Mouse (Mus musculus) stomach, postnatal 0 days (tissue): Measurements from ENCODE around the gene Phlda2.

ENCODE experiments used
- CTCF ChIP-seq: IDR thresholded peaks from 2 replicates; pipeline ENCODE4 v1.5.1; 2016; ENCODE audit warnings: antibody characterized with exemption, low read depth, mild to moderate bottlenecking, moderate library complexity
- EP300 ChIP-seq: optimal IDR thresholded peaks from 2 replicates; pipeline ENCODE3; 2016; ENCODE audit warnings: antibody characterized with exemption

DNA sequence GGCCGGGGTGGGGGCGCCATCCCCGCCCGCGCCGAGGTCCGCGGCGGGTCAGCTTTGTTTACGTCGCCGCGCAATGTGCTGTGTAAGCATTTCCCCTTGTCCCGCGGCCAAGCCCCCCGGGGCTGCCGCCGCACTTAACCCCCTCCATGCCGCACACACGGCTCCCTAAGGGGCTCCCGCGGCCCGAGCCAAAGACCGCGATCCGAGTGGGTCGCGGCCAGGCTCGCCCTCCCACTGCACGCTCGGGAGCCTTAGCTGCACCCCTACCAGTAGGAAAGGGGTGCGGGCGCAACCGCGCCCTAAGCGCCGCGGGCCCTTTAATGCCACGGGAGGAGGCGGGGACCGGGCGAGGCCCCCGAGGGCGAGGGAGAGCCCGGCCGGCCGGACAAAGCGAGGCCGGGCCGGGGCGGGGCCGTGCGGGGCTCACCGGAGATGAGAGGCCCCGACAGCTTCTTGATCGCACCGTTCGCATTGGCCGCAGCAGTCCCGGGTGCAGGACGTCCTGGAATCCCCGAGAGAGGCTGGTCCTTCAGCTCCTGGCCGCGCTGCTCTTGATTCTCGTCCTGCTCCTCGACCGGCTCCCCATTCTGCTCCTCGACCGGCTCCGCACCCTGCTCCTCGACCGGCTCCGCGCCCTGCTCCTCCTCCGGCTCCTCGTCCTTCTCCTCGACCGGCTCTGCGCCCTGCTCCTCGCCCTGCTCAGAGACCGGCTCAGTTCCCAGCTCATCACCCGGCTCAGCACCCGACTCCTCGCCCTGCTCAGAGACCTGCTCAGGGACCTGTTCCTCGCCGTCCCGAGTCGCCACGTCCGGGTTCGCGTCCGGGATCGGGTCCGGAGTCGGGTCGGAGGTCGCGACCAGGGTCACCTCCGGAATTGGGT is 43.4 kb downstream of the Phlda2 start:
- TF ChIP-seq EP300 (no peak), CTCF (no peak)
